Mouse (Mus musculus): ENCODE measurements around the gene Ggact. TPM values are rescaled to one million over a fixed set of nuclear protein-coding genes. Genes with fewer than 3 reads are reported as not detected.

Ggact gene
- polyA plus RNA-seq (2016; fragmentation: Nextera tagmentation; extraction: Ambion mirVana), result 5.3 and 7.2 TPM in 2 replicates

- H3K4me1 ChIP-seq, result peaks cover 7% of the 10 kb centered on the region
- peaks cover 4% of the 10 kb centered on the region; the same call in 1 of the 2 replicates for H3K36me3 ChIP-seq (replicated peaks)
- 76% methylated on average over 6 of the region's 6 CpGs for WGBS
- peak within 1 kb of the TSS; percentile 77 for H3K4me3 ChIP-seq
- no peak for DNase-seq (ENCODE audit: low spot score)
- H3K27ac ChIP-seq (replicated peaks), result peak within 1 kb of the TSS; percentile 82
- H3K27me3 ChIP-seq (replicated peaks; ENCODE audit: low read depth, poor library complexity, severe bottlenecking), result peaks cover 20% of the 10 kb centered on the region
- no peaks in the 10 kb centered on the region for H3K9me3 ChIP-seq
Measured at GRCm38 (mm10) chr14:122913657-122914056, at the start of gene Ggact. TSS of gene Ggact (minus strand) at chr14:122913757.

GRCm38 (mm10) chr14:122957941-122958340 lies 44.4 kb upstream of the Ggact start:
- no peaks in the 10 kb centered on the region for H3K4me1 ChIP-seq
- no peak for DNase-seq (ENCODE audit: low spot score)
- peaks cover 42% of the 10 kb centered on the region for H3K36me3 ChIP-seq (replicated peaks)
- no peak overlapping the region for H3K27ac ChIP-seq (replicated peaks)
- H3K27me3 ChIP-seq (replicated peaks; ENCODE audit: low read depth, poor library complexity, severe bottlenecking), result no peaks in the 10 kb centered on the region
- H3K4me3 ChIP-seq, result no peak overlapping the region
- H3K9me3 ChIP-seq, result no peaks in the 10 kb centered on the region
- WGBS, result 89% methylated on average over 8 of the region's 8 CpGs

- H3K27ac ChIP-seq (replicated peaks), result no peak overlapping the region
- H3K27me3 ChIP-seq (replicated peaks; ENCODE audit: low read depth, poor library complexity, severe bottlenecking), result no peaks in the 10 kb centered on the region
- H3K4me3 ChIP-seq, result no peak overlapping the region
- 35% methylated on average over 1 of the region's 1 CpGs for WGBS
- H3K9me3 ChIP-seq, result no peaks in the 10 kb centered on the region
- DNase-seq (ENCODE audit: low spot score), result peak; percentile 55
- peaks cover 44% of the 10 kb centered on the region for H3K36me3 ChIP-seq (replicated peaks)
- no peaks in the 10 kb centered on the region for H3K4me1 ChIP-seq
Measured at GRCm38 (mm10) chr14:122953331-122953730, 39.8 kb upstream of the Ggact start.

- no peaks in the 10 kb centered on the region for H3K27me3 ChIP-seq (replicated peaks; ENCODE audit: low read depth, poor library complexity, severe bottlenecking)
- H3K4me1 ChIP-seq, result no peaks in the 10 kb centered on the region
- WGBS, result 86% methylated on average over 1 of the region's 1 CpGs
- peaks cover 45% of the 10 kb centered on the region for H3K36me3 ChIP-seq (replicated peaks)
- no peak overlapping the region for H3K27ac ChIP-seq (replicated peaks)
- no peaks in the 10 kb centered on the region for H3K9me3 ChIP-seq
- DNase-seq (ENCODE audit: low spot score), result no peak
- H3K4me3 ChIP-seq, result no peak overlapping the region
Measured at GRCm38 (mm10) chr14:122952556-122952955, 39.0 kb upstream of the Ggact start.

- Histone ChIP-seq H3K27me3 (replicated peaks; ENCODE audit: low read depth, poor library complexity, severe bottlenecking) (no peaks in the 10 kb centered on the region), H3K9me3 (no peaks in the 10 kb centered on the region), H3K4me3 (no peak overlapping the region), H3K36me3 (replicated peaks) (peaks cover 52% of the 10 kb centered on the region), H3K27ac (replicated peaks) (no peak overlapping the region), H3K4me1 (no peaks in the 10 kb centered on the region)
- DNase-seq (ENCODE audit: low spot score), result no peak
- WGBS, result 87% methylated on average over 6 of the region's 6 CpGs
Measured at GRCm38 (mm10) chr14:122951676-122952445, 38.3 kb upstream of the Ggact start.

GRCm38 (mm10) chr14:122950915-122951314 lies 37.4 kb upstream of the Ggact start:
- WGBS, result 77% methylated on average over 1 of the region's 1 CpGs
- Histone ChIP-seq H3K4me3 (no peak overlapping the region), H3K27ac (replicated peaks) (no peak overlapping the region), H3K4me1 (no peaks in the 10 kb centered on the region), H3K27me3 (replicated peaks; ENCODE audit: low read depth, poor library complexity, severe bottlenecking) (no peaks in the 10 kb centered on the region), H3K36me3 (replicated peaks) (peaks cover 60% of the 10 kb centered on the region), H3K9me3 (no peaks in the 10 kb centered on the region)
- DNase-seq (ENCODE audit: low spot score), result no peak

GRCm38 (mm10) chr14:122943475-122943853 lies 29.9 kb upstream of the Ggact start:
- Histone ChIP-seq H3K36me3 (replicated peaks) (peaks cover 90% of the 10 kb centered on the region), H3K27me3 (replicated peaks; ENCODE audit: low read depth, poor library complexity, severe bottlenecking) (no peaks in the 10 kb centered on the region), H3K4me1 (no peaks in the 10 kb centered on the region), H3K27ac (replicated peaks) (no peak overlapping the region), H3K4me3 (no peak overlapping the region), H3K9me3 (no peaks in the 10 kb centered on the region)
- 87% methylated on average over 3 of the region's 3 CpGs for WGBS
- no peak for DNase-seq (ENCODE audit: low spot score)

- no peak overlapping the region for H3K4me3 ChIP-seq
- peaks cover 89% of the 10 kb centered on the region for H3K36me3 ChIP-seq (replicated peaks)
- DNase-seq (ENCODE audit: low spot score), result no peak
- H3K9me3 ChIP-seq, result no peaks in the 10 kb centered on the region
- H3K27me3 ChIP-seq (replicated peaks; ENCODE audit: low read depth, poor library complexity, severe bottlenecking), result no peaks in the 10 kb centered on the region
- WGBS, result 67% methylated on average over 4 of the region's 4 CpGs
- no peaks in the 10 kb centered on the region for H3K4me1 ChIP-seq
- H3K27ac ChIP-seq (replicated peaks), result no peak overlapping the region
Measured at GRCm38 (mm10) chr14:122942757-122943474, 29.4 kb upstream of the Ggact start.

GRCm38 (mm10) chr14:122936460-122936859 lies 22.9 kb upstream of the Ggact start:
- H3K36me3 ChIP-seq (replicated peaks), result peaks cover 75% of the 10 kb centered on the region
- no peak overlapping the region for H3K4me3 ChIP-seq
- H3K27me3 ChIP-seq (replicated peaks; ENCODE audit: low read depth, poor library complexity, severe bottlenecking), result no peaks in the 10 kb centered on the region
- 87% methylated on average over 1 of the region's 1 CpGs for WGBS
- no peak for DNase-seq (ENCODE audit: low spot score)
- H3K9me3 ChIP-seq, result no peaks in the 10 kb centered on the region
- no peaks in the 10 kb centered on the region for H3K4me1 ChIP-seq
- H3K27ac ChIP-seq (replicated peaks), result no peak overlapping the region

- DNase-seq (ENCODE audit: low spot score), result no peak
- H3K27ac ChIP-seq (replicated peaks), result no peak overlapping the region
- H3K4me3 ChIP-seq, result no peak overlapping the region
- peaks cover 33% of the 10 kb centered on the region for H3K36me3 ChIP-seq (replicated peaks)
- no peaks in the 10 kb centered on the region for H3K27me3 ChIP-seq (replicated peaks; ENCODE audit: low read depth, poor library complexity, severe bottlenecking)
- no peaks in the 10 kb centered on the region for H3K4me1 ChIP-seq
- 76% methylated on average over 5 of the region's 5 CpGs for WGBS
- H3K9me3 ChIP-seq, result no peaks in the 10 kb centered on the region
Measured at GRCm38 (mm10) chr14:122920011-122920410, 6.5 kb upstream of the Ggact start.

GRCm38 (mm10) chr14:122917676-122918075 lies 4.1 kb upstream of the Ggact start:
- H3K9me3 ChIP-seq, result no peaks in the 10 kb centered on the region
- H3K4me1 ChIP-seq, result peaks cover 7% of the 10 kb centered on the region
- peaks cover 10% of the 10 kb centered on the region for H3K27me3 ChIP-seq (replicated peaks; ENCODE audit: low read depth, poor library complexity, severe bottlenecking)
- peaks cover 18% of the 10 kb centered on the region for H3K36me3 ChIP-seq (replicated peaks)
- DNase-seq (ENCODE audit: low spot score), result no peak
- WGBS, result 92% methylated on average over 1 of the region's 1 CpGs
- no peak overlapping the region for H3K4me3 ChIP-seq
- H3K27ac ChIP-seq (replicated peaks), result no peak overlapping the region

- under 1% methylated on average over 57 of the region's 58 CpGs for WGBS
Measured at GRCm38 (mm10) chr14:122912812-122913498, 602 bp downstream of the Ggact start.

More at GRCm38 (mm10) chr14:122912812-122913498, 602 bp downstream of the Ggact start:
- H3K36me3 ChIP-seq (replicated peaks), result peaks cover 7% of the 10 kb centered on the region; the same call in 1 of the 2 replicates
- peak; percentile 77 for DNase-seq (ENCODE audit: low spot score)
- peaks cover 7% of the 10 kb centered on the region for H3K4me1 ChIP-seq
- H3K27me3 ChIP-seq (replicated peaks; ENCODE audit: low read depth, poor library complexity, severe bottlenecking), result peaks cover 20% of the 10 kb centered on the region
- 0 out of 2 replicates have a peak, but pooled peaks cover 2% of the 10 kb centered on the region for H3K9me3 ChIP-seq
- peak overlapping the region; percentile 77 for H3K4me3 ChIP-seq
- H3K27ac ChIP-seq (replicated peaks), result peak overlapping the region; percentile 82
